Mouse (Mus musculus) ES-Bruce4 (cell line): ENCODE data around the gene Dusp10.

Source experiments
- CTCF ChIP-seq: IDR thresholded peaks from one replicate; pipeline ENCODE4 v1.8.1; 2011; ENCODE audit warnings: low read depth, low read length
- POLR2A ChIP-seq: IDR thresholded peaks from one replicate; pipeline ENCODE4 v1.8.1; 2011; ENCODE audit warnings: low read length; ENCODE audit not compliant: insufficient read depth

DNA sequence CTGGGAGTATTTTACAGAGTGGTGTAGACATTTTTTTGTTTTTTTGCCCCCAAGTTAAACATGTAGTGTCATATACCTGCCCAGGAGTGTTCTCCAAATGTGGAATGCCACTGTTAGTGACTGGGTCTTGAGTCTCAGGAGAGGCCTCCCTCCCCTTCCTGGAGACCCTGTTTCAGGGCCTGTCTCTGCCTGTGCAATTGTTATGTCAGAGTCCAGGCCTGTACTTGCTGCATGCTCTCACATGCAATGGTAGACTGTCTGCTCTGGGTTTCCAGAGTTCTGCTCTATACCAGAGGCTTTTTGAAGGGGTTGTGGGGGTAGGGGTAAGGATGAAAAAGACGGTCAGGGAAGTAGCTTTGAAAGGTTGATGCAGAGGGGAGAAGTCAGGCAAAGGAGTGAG, 27.8 kb downstream of the Dusp10 start:
- TF ChIP-seq CTCF = no peak
- TF ChIP-seq POLR2A = no peak
